In genomic region chr19:29019647-29020046, GRCm38 (mm10) we compare ENCODE assay signal across 16 mouse cellular contexts. TPM values are rescaled to one million over a fixed set of nuclear protein-coding genes. Genes with fewer than 3 reads are reported as not detected.
DNase-seq lines count a peak whose midpoint lies in the region; ATAC-seq and TF ChIP-seq lines count a peak whose summit lies in the region.
"Had no signal": no experiment of that assay in that cellular context is flagged by ENCODE, and none has a peak within 500 bp of the region (broad histone marks: within the 10 kb centered on the region; RNA-seq: fewer than 3 reads in every experiment).

No protein-coding gene starts in this region.

- intact Hi-C loops in left cerebral cortex, adult 2 months (cut with DNase I) = no loop called here
- intact Hi-C loops in left cerebral cortex, postnatal 14 days (cut with DNase I) = no loop called here
- intact Hi-C loops in left cerebral cortex, postnatal 10 days (cut with DNase I) = no loop called here

- WGBS in cerebellum, adult 2 months = 91% methylated on average over 3 of the region's 3 CpGs

- no peak for DNase-seq in cerebellum, adult 2 months
- DNase-seq in cerebellum, adult 11-12 months = no peak
- no peak for DNase-seq in left cerebral cortex, adult 2 months (ENCODE audit: extremely low spot score in 1 of 2, low spot score in 2 of 2)
- DNase-seq in left cerebral cortex, postnatal 14 days (ENCODE audit: low spot score in 2 of 2) = no peak
- DNase-seq in ES-CJ7 (ENCODE audit: low read depth, low spot score) = peak; percentile 31
- DNase-seq in induced T-regulatory cell, adult 2 months (ENCODE audit: low read depth) = peak; percentile 21
- no peak for DNase-seq in left cerebral cortex, postnatal 10 days (ENCODE audit: extremely low spot score in 1 of 2, low spot score in 2 of 2)
- DNase-seq: cerebellum, adult 9-11 months; heart, postnatal 4 days had no signal

- H3K27me3 ChIP-seq in cerebellum, adult 2 months (ENCODE audit: control insufficient read depth, insufficient read depth, low read length) = no peaks in the 10 kb centered on the region
- H3K27me3 ChIP-seq: forebrain, embryonic 12.5 days; limb, embryonic 12.5 days; midbrain, embryonic 15.5 days; neural tube, embryonic 15.5 days; stomach, embryonic 15.5 days had no signal

- TF ChIP-seq CTCF in cerebellum, adult 2 months (IDR thresholded peaks at IDR 0.05; ENCODE audit: borderline replicate concordance, insufficient read depth, low read depth, low read length) = 0 out of 2 replicates have a peak, but pooled peaks have one; percentile 21
- TF ChIP-seq CTCF in left cerebral cortex, adult 2 months (IDR thresholded peaks at IDR 0.05) = peak; percentile 43

- H3K27ac ChIP-seq in cerebellum, adult 2 months (ENCODE audit: insufficient read depth, low read length) = no peak overlapping the region
- H3K27ac ChIP-seq in left cerebral cortex, adult 2 months = no peak overlapping the region
- H3K27ac ChIP-seq: forebrain, embryonic 12.5 days; limb, embryonic 12.5 days; macrophage; midbrain, embryonic 15.5 days; neural tube, embryonic 15.5 days; stomach, embryonic 15.5 days had no signal

- no peak for ATAC-seq in activated CD4-positive, CD25-positive, alpha-beta regulatory T cell, adult 4 months
- ATAC-seq: midbrain, embryonic 15.5 days had no signal

- TF ChIP-seq POLR2A in cerebellum, adult 2 months (IDR thresholded peaks at IDR 0.05; ENCODE audit: borderline replicate concordance, insufficient read depth, low read length) = no peak

- no peak overlapping the region for H3K4me3 ChIP-seq in cerebellum, adult 2 months (replicated peaks; ENCODE audit: insufficient read depth, low read depth, low read length)
- H3K4me3 ChIP-seq in left cerebral cortex, adult 2 months = no peak overlapping the region
- H3K4me3 ChIP-seq: forebrain, embryonic 12.5 days; limb, embryonic 12.5 days; midbrain, embryonic 15.5 days; neural tube, embryonic 15.5 days; stomach, embryonic 15.5 days had no signal

- H3K4me1 ChIP-seq in cerebellum, adult 2 months (ENCODE audit: control insufficient read depth, insufficient read depth, low read length) = no peaks in the 10 kb centered on the region
- H3K4me1 ChIP-seq: midbrain, embryonic 15.5 days; stomach, embryonic 15.5 days had no signal

RNA-seq across cellular contexts. Expression of gene Ak3, which starts 28.1 kb away (rescaled TPM):
- polyA plus RNA-seq in cerebellum, adult 2 months (2012; rRNA removed) = 63.9 and 64.7 TPM in 2 replicates
- 10 to 100 TPM; 51.8 to 56.1 TPM for total RNA-seq in left cerebral cortex, adult 2 months (2021)
- total RNA-seq in left cerebral cortex, postnatal 14 days (2021) = 10 to 100 TPM; 52.3 to 53.2 TPM
- 10 to 100 TPM; 43.5 to 46.5 TPM for total RNA-seq in left cerebral cortex, postnatal 10 days (2021)
- polyA plus RNA-seq in activated CD4-positive, CD25-positive, alpha-beta regulatory T cell, adult 4 months (2017; shearing (Covaris generic)) = 10 to 100 TPM; 21.3 to 23.5 TPM

RNA-seq across cellular contexts. Expression of gene Cdc37l1, which starts 29.5 kb away (rescaled TPM):
- 86.2 and 91.8 TPM in 2 replicates for polyA plus RNA-seq in cerebellum, adult 2 months (2012; rRNA removed)
- 100 to 1,000 TPM; 106 to 110 TPM for total RNA-seq in left cerebral cortex, adult 2 months (2021)
- 10 to 100 TPM; 81.8 to 83.5 TPM for total RNA-seq in left cerebral cortex, postnatal 14 days (2021)
- 10 to 100 TPM; 72.6 to 73.7 TPM for total RNA-seq in left cerebral cortex, postnatal 10 days (2021)
- polyA plus RNA-seq in activated CD4-positive, CD25-positive, alpha-beta regulatory T cell, adult 4 months (2017; shearing (Covaris generic)) = 10 to 100 TPM; 26.7 to 38.7 TPM

RNA-seq across cellular contexts. Expression of gene 4430402I18Rik, which starts 52.0 kb away (rescaled TPM):
- 4.5 and 6.2 TPM in 2 replicates for polyA plus RNA-seq in cerebellum, adult 2 months (2012; rRNA removed)
- total RNA-seq in left cerebral cortex, adult 2 months (2021) = 1 to 10 TPM; 7.4 to 7.9 TPM
- 1 to 10 TPM; 4.7 to 6.7 TPM for total RNA-seq in left cerebral cortex, postnatal 14 days (2021)
- 1 to 10 TPM; 5.1 to 7.1 TPM for total RNA-seq in left cerebral cortex, postnatal 10 days (2021)
- polyA plus RNA-seq in activated CD4-positive, CD25-positive, alpha-beta regulatory T cell, adult 4 months (2017; shearing (Covaris generic)) = under 1 TPM in 1 of 2 experiments, not detected in 1; 0.22 TPM

RNA-seq across cellular contexts. Expression of gene Plpp6, which starts 55.9 kb away (rescaled TPM):
- polyA plus RNA-seq in cerebellum, adult 2 months (2012; rRNA removed) = 29.7 and 31.9 TPM in 2 replicates
- 10 to 100 TPM; 57.4 to 58.1 TPM for total RNA-seq in left cerebral cortex, adult 2 months (2021)
- total RNA-seq in left cerebral cortex, postnatal 14 days (2021) = 10 to 100 TPM; 43.9 to 44.5 TPM
- total RNA-seq in left cerebral cortex, postnatal 10 days (2021) = 10 to 100 TPM; 30.4 to 36.5 TPM
- polyA plus RNA-seq in activated CD4-positive, CD25-positive, alpha-beta regulatory T cell, adult 4 months (2017; shearing (Covaris generic)) = 1 to 10 TPM; 1.6 to 2.5 TPM

Comparison
In these comparisons a context has a peak if more than half of its experiments do, and no peak if none do; other contexts are left out.
1. DNase-seq: peak in ES-CJ7 (single experiment) and induced T-regulatory cell, adult 2 months (single experiment); none in cerebellum, adult 2 months (0 of 2), cerebellum, adult 11-12 months (single experiment), left cerebral cortex, adult 2 months (0 of 2), left cerebral cortex, postnatal 14 days (0 of 2) and left cerebral cortex, postnatal 10 days (0 of 2).